Mouse (Mus musculus) cerebellum, postnatal 4 days (tissue): ENCODE measurements at regions not wholly inside any gene's neighbourhood (a gene's known extent, or its start where the extent isn't known, plus 50 kb on each side); places are given as distances from the start of the nearest gene placed in this dataset.

Source experiments
- DNase-seq, 2 experiments: peaks; one replicate each; pipeline ENCODE4 v3.0.0; 2022; ENCODE audit warnings: low spot score in 2 of 2, mixed read lengths in 1 of 2

DNA sequence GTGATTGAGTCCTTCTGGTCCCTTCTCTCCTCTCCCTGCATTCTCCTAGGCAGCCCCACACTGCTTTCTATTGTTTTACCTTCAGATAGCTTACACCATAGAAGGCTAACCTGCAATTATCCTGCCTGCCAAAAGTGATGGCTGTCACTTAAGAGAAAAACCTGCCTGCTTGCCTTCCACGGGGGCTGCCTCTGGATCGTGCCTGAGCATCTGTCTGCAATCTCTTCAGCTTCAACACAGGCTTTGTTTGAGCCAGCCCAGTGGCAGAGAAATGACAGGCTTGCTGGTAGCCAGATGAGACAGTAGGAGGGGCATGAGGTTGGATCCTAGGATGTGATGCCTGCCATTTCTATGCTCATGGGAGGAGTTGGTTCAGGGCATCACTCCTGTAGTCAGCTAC is 345.2 kb upstream of the Tshz3 start:
- DNase-seq, result no peak

DNA sequence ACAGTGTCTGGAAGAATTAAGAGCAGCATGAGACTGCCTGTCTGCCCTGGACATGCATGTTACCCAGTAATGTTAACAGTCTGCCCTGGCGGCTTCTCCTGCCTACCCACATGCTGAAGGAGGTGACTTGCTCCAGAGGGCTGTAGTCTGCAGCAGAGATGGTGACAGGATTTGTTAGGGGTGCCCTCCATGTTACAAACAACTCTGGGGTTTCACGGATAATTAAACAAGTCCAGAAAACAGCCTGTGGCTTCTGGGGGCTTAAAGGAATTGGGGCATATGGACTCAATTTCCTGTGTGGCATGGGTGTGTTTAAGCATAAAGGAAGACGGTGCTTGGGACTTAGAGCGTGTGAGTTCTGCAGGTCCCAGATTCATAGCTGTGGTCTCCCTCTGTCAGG is 347.3 kb upstream of the Tshz3 start:
- DNase-seq, result no peak

DNA sequence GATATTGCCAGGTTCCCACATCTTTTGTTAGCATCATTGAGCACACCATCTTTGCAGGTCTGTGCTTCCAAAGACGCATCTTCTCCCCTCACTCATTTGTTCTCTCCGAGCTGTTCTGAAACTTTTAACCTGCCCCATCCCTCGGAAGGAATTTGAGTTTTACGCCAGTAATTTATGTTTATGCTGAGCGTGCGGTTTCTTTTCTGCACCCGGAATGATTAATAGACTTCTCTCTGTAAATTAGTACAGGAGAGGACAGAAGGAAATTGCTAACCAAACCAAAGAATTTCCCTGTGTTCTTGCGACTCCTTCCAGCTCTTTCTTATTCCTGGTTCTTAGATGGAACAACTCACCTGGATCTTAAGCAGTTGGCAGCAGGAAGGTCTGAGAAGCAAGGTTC is 349.7 kb upstream of the Tshz3 start:
- no peak for DNase-seq

DNA sequence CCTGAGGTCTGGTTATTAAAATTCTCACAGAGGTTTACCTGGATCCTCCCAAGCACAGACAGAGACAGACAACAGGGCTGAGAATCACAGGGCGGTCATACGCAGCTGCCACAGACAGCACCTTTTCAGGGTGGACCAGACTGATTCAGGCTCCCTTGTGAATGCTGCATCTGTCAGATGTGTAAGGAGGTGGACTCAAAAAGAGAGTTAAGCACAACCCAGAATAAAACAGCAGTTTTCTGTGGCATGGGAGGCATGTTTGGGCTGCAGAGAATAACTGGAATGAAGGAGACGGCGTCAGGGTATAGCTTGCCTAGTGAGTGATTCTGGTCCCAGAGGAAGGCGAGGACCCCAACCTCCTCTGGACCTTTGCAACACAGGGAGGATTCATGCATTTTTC is 363.1 kb upstream of the Tshz3 start:
- DNase-seq, result no peak

DNA sequence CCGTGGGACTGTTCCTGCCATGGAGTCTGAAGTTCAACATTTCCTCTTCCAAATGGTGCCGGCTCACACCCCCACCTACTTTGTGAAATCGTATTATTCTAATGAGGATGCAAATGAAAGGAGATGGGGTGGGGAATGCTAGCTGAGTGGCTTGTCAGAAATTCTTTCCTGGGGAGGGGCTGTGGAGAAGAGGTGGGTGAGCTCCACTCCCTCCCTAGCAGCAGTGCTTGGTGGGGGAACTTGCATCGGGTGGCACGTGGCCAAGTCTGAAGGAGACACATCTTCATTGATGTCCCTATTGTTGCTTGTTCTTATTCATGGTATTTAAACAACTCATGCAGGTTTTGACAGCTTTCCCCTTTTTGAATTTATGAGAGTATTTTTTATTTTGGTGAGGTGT is 363.8 kb upstream of the Tshz3 start:
- DNase-seq, result no peak

DNA sequence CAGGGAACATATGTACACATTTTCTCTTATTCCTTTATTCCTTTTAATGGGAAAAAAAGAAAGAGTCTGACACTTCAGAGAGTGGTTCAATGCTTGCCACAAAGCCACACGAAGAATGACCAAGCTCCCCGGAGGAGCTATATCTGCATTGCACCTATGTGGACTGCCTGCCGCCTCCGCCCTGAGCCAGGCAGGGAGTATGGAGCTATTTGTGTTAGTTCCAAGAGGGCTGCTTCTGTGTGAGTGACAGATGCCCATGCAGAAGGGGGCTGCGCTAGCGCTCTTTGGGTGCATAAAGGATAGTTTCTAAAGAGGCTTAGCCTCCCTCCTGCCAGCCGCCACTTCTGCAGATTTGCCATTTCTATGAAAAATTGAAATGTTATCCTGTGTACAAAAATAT is 365.3 kb upstream of the Tshz3 start:
- no peak for DNase-seq

DNA sequence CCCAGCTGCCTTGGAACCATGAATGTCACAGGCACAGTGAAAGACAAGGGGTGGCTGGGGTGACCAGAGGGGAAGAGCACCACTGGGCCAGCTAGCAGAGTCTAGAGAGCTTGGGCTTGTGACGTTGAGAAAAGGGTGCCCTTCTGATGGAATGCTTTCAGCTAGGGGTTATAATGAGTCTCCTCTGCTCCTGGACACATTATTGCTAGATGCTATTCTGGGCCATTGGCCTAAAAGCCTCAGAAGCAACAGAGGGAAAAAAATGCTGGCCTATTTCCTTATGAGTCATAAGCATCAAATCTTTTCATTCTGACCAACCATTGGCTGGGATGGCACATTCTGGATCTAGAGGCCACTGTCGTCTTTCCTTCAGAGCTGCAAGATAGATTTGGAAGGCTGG is 369.8 kb upstream of the Tshz3 start:
- DNase-seq, result no peak

DNA sequence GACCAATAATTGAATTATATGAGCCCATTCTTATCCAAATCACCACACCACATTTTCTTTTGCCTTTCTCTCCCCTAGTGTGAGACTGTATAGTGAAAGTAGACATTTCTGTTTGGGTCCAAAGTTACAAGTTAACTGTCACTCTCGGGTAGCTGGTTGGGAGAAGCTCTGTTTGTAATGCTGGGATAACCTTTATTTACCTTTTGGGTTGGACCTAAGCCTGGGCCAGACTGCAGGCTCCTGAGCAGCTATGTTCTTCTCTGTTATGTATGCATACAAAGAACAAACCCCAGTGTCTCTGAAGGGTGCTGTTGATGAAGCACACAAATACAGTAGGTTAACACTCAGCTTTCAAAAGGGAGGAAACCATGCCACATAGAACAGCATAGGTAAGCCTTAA is 373.9 kb upstream of the Tshz3 start:
- no peak for DNase-seq

DNA sequence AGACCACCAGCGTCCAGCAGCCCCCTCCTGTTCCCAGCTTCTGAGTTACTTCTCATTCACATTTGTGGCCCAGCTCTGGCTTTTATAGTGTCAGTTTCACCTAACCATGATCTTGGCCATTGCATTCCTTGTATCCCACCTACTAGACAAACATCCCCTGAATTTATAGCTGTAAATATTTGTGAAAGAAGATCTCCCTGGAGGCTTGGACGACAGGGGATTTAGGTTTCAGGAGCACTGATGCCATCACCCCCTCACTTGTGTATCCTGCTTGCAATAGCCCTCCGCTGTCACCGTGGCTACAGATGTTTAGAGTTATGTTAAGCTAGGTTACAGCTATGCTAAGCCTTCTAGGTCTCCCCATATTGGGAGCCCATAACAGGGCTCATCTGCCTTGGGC is 375.7 kb upstream of the Tshz3 start:
- no peak for DNase-seq

DNA sequence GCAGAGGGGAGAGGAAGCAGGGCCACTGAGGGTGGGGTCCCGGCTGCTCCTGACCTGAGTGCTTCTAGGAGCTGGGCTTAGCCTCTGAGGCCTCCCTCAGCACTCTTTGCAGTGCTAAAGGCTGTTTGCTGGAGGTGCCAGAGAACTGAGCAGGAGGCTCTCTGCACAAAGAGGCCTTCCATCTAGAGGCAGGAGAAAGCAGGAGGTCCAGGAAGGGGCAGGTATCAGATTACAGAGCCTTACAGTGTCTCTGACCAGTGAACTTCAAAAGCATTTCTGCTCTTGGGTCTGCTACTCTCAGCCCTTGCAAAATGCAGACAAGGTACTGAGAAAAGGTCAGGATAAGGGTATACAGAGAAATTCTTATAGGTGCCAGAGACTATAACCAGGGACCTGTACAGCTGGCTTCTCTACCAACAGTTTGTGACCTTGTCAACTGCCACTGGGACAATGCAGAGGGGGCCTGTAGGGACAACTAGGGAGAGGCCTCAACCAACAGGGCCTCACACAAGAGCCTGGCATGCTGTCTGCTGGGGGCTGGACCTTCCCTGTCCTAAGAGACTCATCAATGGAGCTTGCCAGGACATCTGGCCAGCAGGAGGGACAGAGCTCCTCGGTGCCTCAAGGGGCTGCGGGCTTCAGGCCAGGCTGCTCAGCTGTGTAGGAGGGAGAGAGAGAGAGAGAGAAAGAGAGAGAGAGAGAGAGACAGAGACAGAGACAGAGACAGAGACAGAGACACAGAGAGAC is 380.3 kb upstream of the Tshz3 start:
- no peak for DNase-seq

DNA sequence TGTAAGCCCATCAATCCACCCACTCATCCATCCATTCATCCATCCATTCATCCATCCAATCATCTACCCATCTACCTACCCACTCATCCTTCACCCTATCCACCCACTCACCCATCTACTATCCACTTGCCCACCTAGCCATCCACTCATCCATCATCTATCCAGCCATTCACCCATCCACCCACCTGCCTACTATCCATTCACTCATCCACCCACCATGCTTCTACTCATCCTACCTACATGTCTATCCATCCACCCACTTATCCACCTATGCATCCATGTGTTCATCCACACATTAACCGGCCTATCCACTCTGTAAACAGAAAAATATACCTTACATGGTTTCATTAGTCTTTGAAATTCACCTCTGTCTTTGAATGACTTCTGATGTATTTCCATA is 384.2 kb upstream of the Tshz3 start:
- DNase-seq, result no peak

DNA sequence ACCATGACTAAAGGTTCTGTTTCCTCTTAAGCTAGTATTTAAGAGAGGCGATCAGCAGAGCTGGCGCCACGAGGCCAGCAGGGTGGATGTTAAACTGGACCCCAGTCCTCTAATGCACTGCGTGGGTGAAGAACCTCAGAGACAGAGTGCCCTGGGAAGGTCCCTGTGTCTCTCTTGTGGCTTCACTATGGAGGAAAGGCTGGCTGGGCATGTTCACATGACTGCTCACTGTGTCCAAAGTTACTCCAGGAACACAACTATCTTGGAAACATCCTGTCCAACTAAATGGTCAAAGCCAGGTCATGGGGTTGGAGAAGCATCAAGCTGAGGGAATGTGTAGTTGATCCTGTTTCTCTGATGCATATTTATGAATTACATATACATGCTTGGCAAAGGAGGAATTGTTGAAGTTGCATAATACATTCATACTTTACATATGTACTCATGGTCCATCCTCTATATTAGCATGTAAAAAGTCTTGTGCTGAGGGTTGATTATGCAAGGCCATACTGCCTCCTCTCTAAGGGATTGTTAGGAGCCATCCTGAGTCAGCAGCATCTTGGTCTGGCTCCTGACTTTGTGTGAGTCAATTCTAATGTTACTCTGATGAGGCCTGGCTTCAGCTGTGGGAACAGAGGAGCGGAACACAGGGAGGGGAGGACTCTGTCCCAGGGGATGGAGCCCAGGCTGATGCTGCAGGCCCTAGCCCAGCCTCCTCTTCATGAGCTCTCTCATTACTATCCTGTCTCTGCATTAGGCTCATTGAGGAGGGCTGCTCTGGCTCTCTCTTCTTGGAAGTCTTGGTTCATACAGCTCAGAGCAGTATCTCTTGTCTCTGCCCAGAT is 387.9 kb upstream of the Tshz3 start:
- DNase-seq, result no peak

DNA sequence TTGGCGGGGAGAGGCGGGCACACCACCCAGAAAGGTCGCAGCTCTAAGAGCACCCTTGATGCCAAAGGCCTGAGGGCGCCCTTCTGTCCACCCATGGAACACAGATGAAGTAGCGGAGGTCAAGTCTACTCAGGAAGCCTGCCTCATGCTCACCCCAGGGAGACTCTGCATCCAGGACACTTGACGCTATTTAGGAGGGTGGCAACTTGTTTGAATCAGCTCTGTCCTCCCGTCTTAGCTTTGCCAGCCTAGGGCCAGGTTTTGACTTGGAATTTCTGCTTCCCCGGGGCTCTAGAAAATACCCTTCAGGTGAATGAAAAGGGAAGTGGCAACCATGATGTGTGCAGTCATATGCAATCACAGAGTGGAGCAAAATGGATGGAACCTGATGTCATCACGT is 389.2 kb upstream of the Tshz3 start:
- DNase-seq, result no peak

DNA sequence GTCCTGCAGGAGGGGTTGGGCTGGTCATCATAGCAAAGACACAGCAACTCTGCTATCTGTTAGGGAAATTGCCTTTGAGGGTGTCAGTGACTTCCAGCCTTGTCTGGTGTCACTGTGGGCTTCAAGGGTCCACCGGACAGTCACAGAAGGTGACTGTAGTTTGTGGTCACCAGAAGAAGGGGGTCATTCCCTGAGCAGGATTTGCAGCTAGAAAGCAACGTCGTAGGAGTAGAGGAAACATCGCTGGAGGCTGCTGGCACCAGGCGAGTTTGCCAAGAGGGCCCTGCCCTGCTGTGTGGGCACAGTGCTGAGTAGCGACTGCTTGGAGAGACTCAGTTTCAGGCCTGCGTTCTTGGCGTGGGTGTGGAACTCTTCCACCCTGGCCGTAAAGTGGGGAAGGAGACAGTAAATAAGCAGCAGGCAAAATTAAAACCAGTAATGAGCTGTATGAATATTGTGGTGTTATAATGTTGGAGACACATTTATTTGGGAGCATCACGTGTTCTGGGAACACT is 389.8 kb upstream of the Tshz3 start:
- no peak for DNase-seq

DNA sequence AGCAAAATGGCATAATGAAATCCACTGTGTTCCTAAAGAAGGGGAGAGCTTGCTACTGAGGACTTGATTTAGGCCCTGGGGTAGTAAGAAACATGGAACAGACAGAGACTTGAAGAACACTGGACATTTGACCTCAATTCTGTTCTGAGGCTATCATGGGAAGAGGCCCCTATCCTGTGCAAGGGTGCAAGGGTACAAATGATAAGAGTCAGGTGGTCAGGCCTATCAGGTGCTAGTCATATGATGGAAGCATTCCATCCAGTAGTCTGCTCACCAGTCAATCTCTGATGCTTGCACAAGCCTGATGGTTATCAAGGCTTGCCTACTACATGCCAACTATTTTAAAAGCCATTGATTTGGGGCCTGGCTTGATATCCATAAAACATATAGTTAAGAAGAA is 420.6 kb upstream of the Tshz3 start:
- no peak for DNase-seq

DNA sequence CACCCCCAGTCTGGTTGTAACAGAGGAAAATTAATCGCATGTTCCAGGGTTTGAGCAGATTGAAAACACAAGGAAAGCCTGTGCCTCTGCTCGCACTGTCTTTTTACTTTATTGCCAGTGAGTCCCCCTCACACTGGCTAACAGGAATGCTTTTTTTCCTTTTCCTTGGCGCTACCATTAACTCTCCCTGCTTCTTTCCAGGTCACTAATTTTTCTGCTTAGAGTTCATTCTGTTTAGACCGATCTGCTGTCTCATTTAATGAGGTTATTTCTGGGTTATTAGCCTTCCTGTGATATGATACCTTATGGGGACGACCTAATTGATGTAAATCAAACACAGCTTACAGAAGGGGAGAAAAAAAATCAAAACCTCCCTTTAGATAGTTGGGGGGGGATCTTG is 429.0 kb upstream of the Tshz3 start:
- no peak for DNase-seq

DNA sequence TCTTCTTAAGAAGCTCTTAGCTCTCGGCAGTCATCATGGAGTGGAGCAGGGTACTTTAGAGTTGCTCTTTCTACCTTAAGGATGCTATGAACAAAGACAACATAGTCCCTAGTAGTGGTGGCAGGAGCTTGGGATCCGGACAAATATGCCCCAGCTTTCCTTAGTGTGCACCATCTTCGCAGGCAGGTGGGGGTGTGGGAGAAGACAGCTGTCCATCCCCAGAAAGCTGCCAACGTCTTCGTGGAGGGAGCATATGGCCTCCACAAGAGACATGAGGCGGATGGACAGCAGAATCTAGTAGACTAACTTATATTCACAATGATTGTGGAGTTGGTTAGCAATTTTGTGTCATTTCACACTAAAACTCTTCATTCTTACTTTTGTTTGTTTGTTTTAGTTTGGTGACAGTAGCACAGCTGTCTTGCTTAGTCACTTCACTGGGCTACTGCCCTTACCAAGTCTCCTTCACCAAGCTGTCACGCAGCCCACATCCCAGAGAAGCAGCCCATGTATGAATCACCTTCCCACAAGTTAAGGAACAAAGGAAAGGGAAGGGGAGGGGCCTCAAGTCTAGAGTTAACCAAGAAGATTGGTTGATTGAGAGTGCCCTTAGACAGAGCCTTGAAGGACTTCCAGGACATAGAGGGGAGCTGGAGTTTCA is 432.6 kb upstream of the Tshz3 start:
- no peak for DNase-seq

DNA sequence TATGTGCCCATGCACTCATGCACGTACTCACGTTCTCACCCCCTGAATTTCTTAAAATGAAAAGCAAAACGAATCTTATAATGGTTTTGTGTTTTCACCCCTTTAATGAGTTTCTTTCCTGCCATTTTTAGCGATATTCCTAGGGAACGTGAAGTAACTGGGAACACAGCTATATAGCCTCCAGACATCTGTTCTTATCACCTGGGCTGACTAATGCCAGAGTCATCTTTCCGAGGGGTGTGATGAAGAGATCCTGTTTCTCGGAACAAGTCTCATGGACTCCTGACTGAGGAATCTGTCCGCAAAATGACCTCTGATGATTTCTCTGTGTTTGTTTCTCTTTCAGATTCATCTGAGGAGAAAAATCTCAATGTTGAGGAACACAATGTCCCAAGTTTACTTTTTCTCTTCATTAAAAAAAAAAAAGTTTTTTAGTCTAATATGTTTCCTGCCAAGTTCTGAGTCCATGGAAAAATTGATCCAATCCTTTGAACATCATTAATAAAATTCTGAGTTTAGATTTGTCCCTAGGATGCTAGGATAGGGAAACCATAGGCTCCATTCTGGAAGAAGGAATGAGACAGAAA is 435.7 kb upstream of the Tshz3 start:
- DNase-seq, result no peak

DNA sequence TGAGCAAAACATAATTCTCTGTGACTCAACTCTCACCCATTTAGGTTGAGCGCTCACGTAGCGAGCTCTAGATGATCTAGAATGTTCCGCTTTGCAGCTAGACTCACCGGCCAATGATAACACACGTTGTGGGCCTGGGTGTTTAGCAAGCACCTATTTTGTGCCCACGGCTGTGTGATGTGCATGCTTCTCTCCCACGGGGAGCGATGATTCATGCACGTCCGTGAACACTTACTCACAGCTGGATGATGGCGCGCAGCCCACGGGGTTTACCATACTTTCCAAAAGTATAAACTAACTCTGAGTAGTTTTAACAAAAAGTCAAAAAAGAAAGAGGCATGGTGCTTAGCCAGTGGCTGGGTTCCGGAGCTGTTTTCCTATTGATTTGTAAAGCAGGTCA is 440.8 kb upstream of the Tshz3 start:
- DNase-seq, result no peak

DNA sequence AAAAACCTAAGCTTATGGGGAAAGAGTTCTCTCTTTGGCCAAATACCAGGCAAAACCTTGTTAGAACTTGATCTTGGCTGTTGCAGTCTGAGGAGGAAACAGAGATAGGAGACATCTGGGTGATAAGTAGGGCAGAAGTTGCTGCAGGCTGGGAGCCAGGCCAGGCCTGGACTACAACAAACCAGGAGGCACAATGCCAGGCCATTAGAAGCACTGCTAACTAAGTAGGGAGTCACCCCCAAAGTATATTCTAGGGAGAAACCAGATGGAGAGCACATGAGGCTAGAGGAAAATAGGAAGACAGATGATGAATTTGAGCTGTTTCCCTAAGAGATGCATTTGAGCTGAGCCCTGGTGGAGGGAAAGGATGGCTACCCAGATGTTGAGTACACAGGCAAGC is 444.6 kb upstream of the Zfp507 start:
- DNase-seq, result no peak

DNA sequence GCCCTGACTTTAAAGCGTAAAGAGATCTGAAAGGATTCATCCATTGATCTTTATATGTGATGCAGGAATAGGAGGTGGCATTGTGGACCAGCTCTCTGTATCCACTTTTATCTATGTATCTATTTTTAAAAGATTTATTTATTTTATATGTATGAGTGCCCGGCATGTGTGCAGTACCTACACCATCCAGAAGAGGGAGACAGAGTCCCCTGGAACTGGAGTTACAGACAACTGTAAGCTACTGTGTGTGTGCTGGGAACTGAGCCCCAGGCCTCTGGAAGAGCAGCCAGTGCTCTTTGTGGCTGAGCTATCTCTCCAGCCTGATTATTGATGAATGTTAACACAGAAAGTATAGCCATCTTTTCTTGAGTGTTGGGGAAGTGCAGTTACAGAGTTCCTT is 433.9 kb upstream of the Zfp507 start:
- DNase-seq, result no peak

DNA sequence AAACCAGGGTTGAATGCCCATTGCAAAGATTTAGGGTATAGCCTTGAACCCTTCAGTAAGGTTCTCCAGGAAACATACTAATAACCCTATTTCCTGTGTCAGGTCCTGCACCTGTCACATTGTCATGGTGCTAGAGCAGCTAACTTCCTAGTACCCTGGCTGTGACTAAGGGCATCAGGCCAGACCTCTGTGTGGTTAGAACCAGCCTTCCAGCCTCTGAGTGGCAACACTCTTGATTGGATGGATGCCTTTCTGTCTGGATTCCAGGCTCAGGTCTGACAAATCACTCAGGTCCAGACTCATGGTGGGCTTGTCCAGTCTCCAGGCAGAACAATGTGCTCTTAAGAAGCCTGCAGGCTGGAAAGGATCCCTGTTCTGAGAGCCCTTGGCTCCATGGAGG is 426.2 kb upstream of the Zfp507 start:
- DNase-seq, result no peak
